Mouse (Mus musculus) heart, embryonic 15.5 days (tissue): ENCODE measurements around the gene E2f3. TPM values are rescaled to one million over a fixed set of nuclear protein-coding genes. Genes with fewer than 3 reads are reported as not detected.

Experiments used
- ATAC-seq: fragments of 200-750 bp; cut with Nextera tagmentation; replicated peaks from 2 replicates; pipeline ENCODE4 v1.8.0; 2017; ENCODE audit warnings: low read depth, moderate TSS enrichment; ENCODE audit not compliant: insufficient number of reproducible peaks, insufficient read depth, low FRiP score
- H3K27ac ChIP-seq: fragments of 300-500 bp; sonication (generic); 2 replicates; pipeline ENCODE4 v1.5.1; 2015; ENCODE audit warnings: mild to moderate bottlenecking, inconsistent platforms
- H3K27me3 ChIP-seq: fragments of 300-500 bp; sonication (generic); 2 replicates; pipeline ENCODE4 v1.6.1; 2015; ENCODE audit warnings: inconsistent platforms
- H3K36me3 ChIP-seq: fragments of 300-500 bp; sonication (generic); 2 replicates; pipeline ENCODE4 v1.6.1; 2015; ENCODE audit warnings: mild to moderate bottlenecking, inconsistent platforms
- H3K4me1 ChIP-seq: fragments of 300-500 bp; sonication (generic); replicated peaks from 2 replicates; pipeline ENCODE4 v1.6.1; 2015; ENCODE audit warnings: inconsistent platforms
- H3K4me2 ChIP-seq: fragments of 300-500 bp; sonication (generic); 2 replicates; pipeline ENCODE4 v1.6.1; 2015; ENCODE audit warnings: inconsistent platforms, mild to moderate bottlenecking, moderate library complexity
- H3K4me3 ChIP-seq: fragments of 300-500 bp; sonication (generic); 2 replicates; pipeline ENCODE4 v1.5.1; 2015; ENCODE audit warnings: mild to moderate bottlenecking, inconsistent platforms
- H3K9ac ChIP-seq: fragments of 300-500 bp; sonication (generic); 2 replicates; pipeline ENCODE4 v1.6.1; 2015; ENCODE audit warnings: mild to moderate bottlenecking, inconsistent platforms
- H3K9me3 ChIP-seq: fragments of 300-500 bp; sonication (generic); replicated peaks from 2 replicates; pipeline ENCODE4 v1.6.1; 2016; ENCODE audit warnings: inconsistent platforms
- WGBS: fragments of 180-500 bp; shearing (Covaris S2); methylation state at CpG from one replicate; pipeline ENCODE4 v1.1.7; 2015; ENCODE audit warnings: mixed read lengths; 5-methylcytosine and 5-hydroxymethylcytosine counted together
- polyA plus RNA-seq: library from polyadenylated mRNA; unstranded; fragments of >200 nt; fragmentation: Nextera tagmentation; extraction: Ambion mirVana; gene quantifications from 2 replicates; pipeline ENCODE4 v1.2.1, GENCODE M21; 2015

Gene E2f3
- 6.9 and 8.0 TPM in 2 replicates for polyA plus RNA-seq

DNA sequence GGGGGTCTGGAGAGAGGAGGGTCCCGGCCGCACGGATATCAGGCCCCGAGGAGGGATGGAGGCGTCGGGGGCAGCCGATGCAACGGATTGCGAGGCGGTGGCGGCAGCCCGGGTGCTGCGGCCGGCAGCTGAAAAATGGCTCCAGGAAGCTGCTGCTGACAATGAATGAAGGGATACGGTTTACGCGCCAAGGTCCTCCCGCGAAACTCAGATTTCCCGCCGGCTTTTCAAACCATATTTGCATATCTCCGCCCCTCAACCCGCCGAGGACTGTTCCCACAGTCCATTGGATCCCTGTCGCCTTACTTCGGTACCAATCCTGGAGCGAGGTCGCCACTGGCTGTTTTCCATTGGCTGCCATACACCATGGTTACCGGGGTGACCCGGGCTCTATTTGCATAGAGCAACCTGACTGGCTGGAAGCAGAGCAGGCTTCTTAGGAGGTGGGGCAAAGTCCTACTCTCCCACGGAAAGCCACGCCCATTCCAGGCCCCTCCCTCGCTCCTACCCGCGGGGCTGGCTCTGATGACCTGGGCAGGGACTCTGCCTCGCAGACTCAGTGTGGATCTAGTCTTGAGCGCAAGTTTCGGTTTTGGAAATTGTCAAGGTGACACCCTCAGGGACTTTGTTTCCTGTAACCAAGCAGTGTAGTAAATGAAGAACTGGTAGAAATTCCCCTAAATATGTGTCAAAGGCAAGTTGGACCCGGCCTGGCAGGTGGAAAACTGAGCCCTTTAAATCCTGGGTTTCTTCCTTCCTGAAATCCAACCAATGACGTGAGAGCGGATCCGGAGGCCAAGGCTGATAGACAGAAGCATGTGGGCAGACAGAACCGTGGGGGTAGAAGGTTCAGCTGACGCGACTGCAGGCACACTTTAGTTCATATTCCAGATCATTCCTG, at the start of gene E2f3:
E2f3 (minus strand) TSS at position 209 of the 901 bp plus-strand sequence.
- Histone ChIP-seq H3K9ac (peak within 1 kb of the TSS; percentile 99), H3K4me1 (peaks cover 24% of the 10 kb centered on the region), H3K27ac (peak within 1 kb of the TSS; percentile 97), H3K4me2 (peak within 1 kb of the TSS; percentile 99), H3K27me3 (no peaks in the 10 kb centered on the region), H3K4me3 (peak within 1 kb of the TSS; percentile 97), H3K36me3 (no peaks in the 10 kb centered on the region), H3K9me3 (no peaks in the 10 kb centered on the region)
- ATAC-seq, result peak; percentile 96
- WGBS, result under 1% methylated on average over 45 of the region's 45 CpGs

DNA sequence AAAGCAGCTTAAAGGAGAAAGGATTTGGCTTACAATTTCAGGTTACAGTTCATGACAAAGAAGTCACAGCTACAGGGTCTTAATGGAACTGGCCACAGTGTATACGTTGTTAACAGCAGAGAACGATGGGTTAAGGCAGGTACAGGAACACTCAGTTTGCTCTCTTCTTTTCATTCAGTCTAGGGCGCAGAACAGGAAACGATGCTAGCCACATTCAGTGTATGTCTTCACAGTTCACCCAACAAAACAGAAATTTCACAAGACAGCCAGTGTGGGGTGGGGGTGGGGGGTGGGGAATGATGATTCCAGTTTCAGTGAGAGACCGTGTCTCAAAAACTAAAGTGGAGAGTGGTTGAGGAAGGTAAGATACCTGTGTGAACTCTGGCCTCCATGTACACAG, 48.7 kb upstream of the E2f3 start:
- Histone ChIP-seq H3K27me3 (no peaks in the 10 kb centered on the region), H3K4me1 (no peaks in the 10 kb centered on the region), H3K9ac (no peak overlapping the region), H3K36me3 (no peaks in the 10 kb centered on the region), H3K27ac (no peak overlapping the region), H3K4me2 (no peak overlapping the region), H3K4me3 (no peak overlapping the region), H3K9me3 (no peaks in the 10 kb centered on the region)
- no peak for ATAC-seq
- 85% methylated on average over 5 of the region's 5 CpGs for WGBS

DNA sequence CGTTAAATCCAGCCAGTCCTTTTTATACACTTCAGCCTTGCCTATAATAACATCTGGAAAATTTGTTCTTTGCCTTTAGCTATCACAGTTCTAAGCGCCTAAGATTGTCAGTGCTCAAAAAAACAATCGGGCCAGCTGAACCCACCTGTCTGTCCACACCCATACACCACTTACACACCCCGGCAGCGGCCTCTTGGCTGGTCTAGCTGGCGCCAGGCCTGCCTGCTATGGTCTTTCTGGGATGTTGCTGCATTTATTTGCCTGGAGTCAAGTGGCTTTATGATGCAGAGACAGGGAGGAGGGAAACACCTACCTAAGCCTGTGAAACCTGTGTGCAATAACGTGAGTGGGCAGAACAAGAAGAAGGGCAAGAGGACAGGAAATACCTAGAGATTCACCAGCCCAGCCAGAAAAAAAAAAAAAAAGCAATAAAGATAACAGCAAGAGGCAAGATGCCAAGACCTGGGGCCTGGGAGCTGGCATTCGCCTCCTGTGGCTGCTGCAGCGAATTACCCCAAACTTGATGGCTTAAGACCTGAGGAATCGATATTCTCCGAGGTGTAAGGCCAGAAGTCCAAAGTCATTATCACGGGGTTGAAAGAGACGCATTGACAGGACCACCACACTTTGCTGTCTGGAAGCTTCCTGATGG, 45.9 kb upstream of the E2f3 start:
- H3K9ac ChIP-seq, result no peak overlapping the region

DNA sequence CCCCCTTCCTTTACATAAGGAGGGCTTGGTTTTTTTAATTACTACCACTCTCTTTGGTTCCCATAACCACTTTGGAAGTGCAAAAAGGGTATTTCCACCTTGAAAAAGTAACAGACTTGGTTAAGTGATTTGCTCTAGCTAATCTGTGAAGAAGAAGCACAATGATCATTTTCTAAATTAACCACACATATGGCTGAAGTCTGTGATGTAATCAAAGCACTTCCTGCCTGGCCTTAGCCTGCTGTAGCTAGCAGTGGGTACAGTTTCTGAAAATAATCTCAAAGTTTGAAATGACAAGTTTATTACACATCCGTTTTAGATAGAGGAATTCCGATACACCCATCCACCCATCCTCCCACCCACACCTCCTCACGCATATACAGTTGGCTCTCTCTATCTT, 42.0 kb upstream of the E2f3 start:
- H3K36me3 ChIP-seq, result no peaks in the 10 kb centered on the region
- no peak overlapping the region for H3K9ac ChIP-seq
- H3K9me3 ChIP-seq, result no peaks in the 10 kb centered on the region
- WGBS, result 82% methylated on average over 3 of the region's 3 CpGs
- H3K4me1 ChIP-seq, result no peaks in the 10 kb centered on the region
- no peak overlapping the region for H3K4me2 ChIP-seq
- H3K27ac ChIP-seq, result no peak overlapping the region
- no peak for ATAC-seq
- no peaks in the 10 kb centered on the region for H3K27me3 ChIP-seq
- no peak overlapping the region for H3K4me3 ChIP-seq

More for the DNA sequence above, 45.9 kb upstream of the E2f3 start:
- WGBS, result 52% methylated on average over 13 of the region's 13 CpGs
- no peak overlapping the region for H3K27ac ChIP-seq
- H3K4me2 ChIP-seq, result no peak overlapping the region
- H3K4me1 ChIP-seq, result no peaks in the 10 kb centered on the region
- H3K27me3 ChIP-seq, result no peaks in the 10 kb centered on the region
- no peaks in the 10 kb centered on the region for H3K36me3 ChIP-seq
- H3K9me3 ChIP-seq, result no peaks in the 10 kb centered on the region
- H3K4me3 ChIP-seq, result no peak overlapping the region
- no peak for ATAC-seq

DNA sequence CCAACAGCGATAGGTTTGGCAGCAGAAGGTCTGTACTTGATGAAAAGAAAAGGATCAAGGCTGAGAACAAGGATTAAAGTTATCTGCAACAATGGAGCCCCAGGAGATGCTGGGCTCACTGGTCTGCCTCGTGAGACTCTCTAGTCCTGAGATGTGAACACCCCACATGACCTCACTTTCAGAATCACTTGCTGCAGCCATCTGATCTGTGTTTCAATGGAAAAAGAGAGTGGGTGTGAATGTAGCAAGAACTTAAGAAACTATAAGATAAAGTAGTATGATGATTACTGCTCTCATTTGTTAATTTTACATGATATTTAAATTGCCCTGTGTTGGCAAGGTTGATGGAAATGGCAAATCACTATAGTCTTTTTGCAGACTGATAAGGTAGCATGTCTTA, 36.6 kb upstream of the E2f3 start:
- H3K27me3 ChIP-seq, result no peaks in the 10 kb centered on the region
- H3K4me3 ChIP-seq, result no peak overlapping the region
- no peaks in the 10 kb centered on the region for H3K4me1 ChIP-seq
- no peak overlapping the region for H3K4me2 ChIP-seq
- H3K9me3 ChIP-seq, result no peaks in the 10 kb centered on the region
- H3K9ac ChIP-seq, result no peak overlapping the region
- no peak overlapping the region for H3K27ac ChIP-seq
- ATAC-seq, result no peak
- 77% methylated on average over 2 of the region's 2 CpGs for WGBS
- no peaks in the 10 kb centered on the region for H3K36me3 ChIP-seq

DNA sequence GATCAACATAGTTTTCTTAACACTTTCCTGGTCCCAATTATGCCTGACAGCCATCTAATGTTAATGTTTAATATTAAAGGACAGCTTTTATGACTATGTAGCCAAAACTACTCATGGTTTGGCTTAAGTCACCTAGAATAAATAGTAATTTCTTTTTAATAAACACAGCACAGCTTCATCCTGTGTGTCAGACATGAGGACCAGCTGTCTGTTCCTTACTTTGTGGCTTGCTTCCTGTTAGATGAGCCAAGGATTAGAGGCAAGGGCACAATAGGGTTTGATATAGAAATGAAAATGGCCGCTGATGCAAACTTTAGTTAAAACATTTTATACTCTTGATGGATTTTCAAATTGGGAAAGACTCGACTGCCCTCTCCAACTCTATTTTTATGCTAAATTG, 32.7 kb upstream of the E2f3 start:
- Histone ChIP-seq H3K36me3 (no peaks in the 10 kb centered on the region), H3K4me1 (no peaks in the 10 kb centered on the region), H3K4me3 (no peak overlapping the region), H3K9ac (no peak overlapping the region), H3K27me3 (no peaks in the 10 kb centered on the region), H3K27ac (no peak overlapping the region), H3K9me3 (no peaks in the 10 kb centered on the region), H3K4me2 (no peak overlapping the region)
- no peak for ATAC-seq
- 71% methylated on average over 2 of the region's 2 CpGs for WGBS

DNA sequence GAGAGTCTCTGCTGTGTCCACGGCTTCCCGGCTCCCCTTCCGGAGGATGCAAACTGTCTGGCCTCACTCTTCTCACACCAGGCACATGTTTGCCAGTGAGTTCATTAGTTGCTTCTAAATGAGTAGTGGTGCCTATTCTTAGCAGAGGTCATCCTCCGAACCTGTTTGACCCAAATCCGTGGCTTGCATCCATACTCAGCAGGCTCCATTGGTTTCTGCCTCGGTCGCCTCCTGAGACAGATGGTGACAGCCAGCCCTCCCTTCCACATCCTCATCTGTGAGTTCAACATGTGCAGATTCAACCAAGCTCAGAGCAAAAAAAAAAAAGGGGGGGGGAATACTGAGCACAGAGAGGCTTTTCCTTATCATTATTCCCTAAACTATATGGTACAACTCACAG, 31.7 kb upstream of the E2f3 start:
- H3K27me3 ChIP-seq, result no peaks in the 10 kb centered on the region
- H3K4me2 ChIP-seq, result no peak overlapping the region
- 77% methylated on average over 7 of the region's 7 CpGs for WGBS
- H3K36me3 ChIP-seq, result no peaks in the 10 kb centered on the region
- H3K9ac ChIP-seq, result no peak overlapping the region
- H3K4me3 ChIP-seq, result no peak overlapping the region
- no peaks in the 10 kb centered on the region for H3K4me1 ChIP-seq
- H3K27ac ChIP-seq, result no peak overlapping the region
- ATAC-seq, result no peak
- no peaks in the 10 kb centered on the region for H3K9me3 ChIP-seq

DNA sequence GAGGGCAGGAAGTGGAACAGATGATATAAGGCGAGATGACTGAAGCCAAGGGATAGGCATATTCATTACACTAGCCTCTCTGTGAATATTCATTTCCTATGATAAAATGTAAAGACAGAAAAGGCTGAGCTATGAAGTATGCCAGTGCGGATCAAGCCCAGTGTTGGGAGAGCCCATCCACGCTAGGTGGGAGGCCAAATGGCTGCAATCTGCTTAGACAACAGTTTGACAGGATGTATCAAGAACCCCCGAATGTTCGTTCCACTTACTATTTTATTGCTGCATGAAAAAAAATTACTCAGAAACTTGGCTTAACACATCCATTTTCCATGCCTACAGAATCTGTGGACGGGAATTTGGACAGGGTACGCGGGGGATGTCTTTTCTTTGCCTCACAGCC, 28.7 kb upstream of the E2f3 start:
- H3K9ac ChIP-seq, result no peak overlapping the region
- no peaks in the 10 kb centered on the region for H3K4me1 ChIP-seq
- H3K9me3 ChIP-seq, result no peaks in the 10 kb centered on the region
- no peak overlapping the region for H3K4me3 ChIP-seq
- H3K27me3 ChIP-seq, result no peaks in the 10 kb centered on the region
- no peak for ATAC-seq
- H3K36me3 ChIP-seq, result no peaks in the 10 kb centered on the region
- H3K4me2 ChIP-seq, result no peak overlapping the region
- WGBS, result 78% methylated on average over 8 of the region's 8 CpGs
- no peak overlapping the region for H3K27ac ChIP-seq

DNA sequence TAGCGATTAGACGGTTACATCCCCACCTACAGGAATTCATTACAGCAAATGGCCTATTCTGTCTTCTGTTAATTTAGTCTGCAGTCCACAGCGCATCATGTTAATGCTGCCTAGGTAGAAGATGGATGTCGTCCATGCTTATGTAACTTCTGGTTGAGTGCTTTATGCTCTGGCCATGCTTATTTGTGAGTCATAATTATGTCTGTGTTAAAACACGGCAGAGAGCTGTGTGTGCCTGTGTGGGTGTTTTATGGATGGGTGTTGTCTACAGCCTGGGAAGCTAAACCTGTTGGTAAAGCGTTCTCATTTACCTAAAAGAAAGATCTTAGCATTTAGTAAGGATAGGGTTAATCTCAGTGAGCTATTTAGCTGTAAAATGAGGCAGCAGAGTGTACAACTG, 26.4 kb upstream of the E2f3 start:
- Histone ChIP-seq H3K36me3 (no peaks in the 10 kb centered on the region), H3K27me3 (no peaks in the 10 kb centered on the region), H3K9ac (no peak overlapping the region), H3K9me3 (no peaks in the 10 kb centered on the region), H3K4me1 (no peaks in the 10 kb centered on the region), H3K4me3 (no peak overlapping the region), H3K4me2 (no peak overlapping the region), H3K27ac (no peak overlapping the region)
- no peak for ATAC-seq
- WGBS, result 85% methylated on average over 6 of the region's 6 CpGs

DNA sequence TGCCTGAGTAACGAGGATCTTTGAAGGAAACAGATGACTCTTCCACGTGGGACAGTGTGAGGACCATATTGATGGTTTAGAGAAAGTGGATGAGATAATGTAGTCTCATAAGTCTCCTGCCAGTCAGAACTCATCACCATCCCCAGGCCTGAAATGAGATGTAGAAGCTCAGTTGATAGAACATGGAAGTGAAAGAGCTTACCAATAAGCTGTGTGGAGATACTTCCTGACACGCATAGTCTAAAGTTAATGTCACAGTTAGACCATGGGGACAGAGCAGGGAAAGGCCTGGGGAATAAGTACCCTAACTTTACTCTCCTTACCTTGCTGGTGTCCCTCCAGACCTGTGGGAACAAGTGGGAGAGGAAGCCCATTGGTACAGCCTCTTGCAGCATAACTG, 22.9 kb upstream of the E2f3 start:
- ATAC-seq, result no peak
- no peaks in the 10 kb centered on the region for H3K36me3 ChIP-seq
- H3K4me2 ChIP-seq, result no peak overlapping the region
- no peak overlapping the region for H3K27ac ChIP-seq
- H3K27me3 ChIP-seq, result no peaks in the 10 kb centered on the region
- no peak overlapping the region for H3K9ac ChIP-seq
- peaks cover 5% of the 10 kb centered on the region; the same call in 1 of the 2 replicates for H3K4me1 ChIP-seq
- WGBS, result 72% methylated on average over 3 of the region's 3 CpGs
- H3K4me3 ChIP-seq, result no peak overlapping the region
- no peaks in the 10 kb centered on the region for H3K9me3 ChIP-seq

DNA sequence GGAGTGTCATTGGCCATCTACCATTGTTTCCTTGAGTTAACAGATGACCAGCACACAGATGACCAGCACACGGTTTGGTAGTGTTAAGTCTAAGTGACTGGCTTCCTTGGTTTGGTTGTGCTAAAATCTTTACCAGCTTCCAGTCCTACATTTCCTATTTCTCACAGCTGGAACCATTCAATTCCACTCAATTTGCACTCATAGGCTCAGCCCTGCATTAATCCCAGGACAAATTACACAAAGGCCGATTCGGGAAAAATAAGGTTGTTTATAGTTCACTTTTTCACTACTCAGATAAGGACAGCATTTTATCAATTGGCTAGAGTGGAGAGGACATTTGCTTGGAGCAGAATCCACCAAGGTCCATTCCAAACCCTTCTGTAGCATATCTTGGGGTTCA, 19.6 kb upstream of the E2f3 start:
- H3K4me1 ChIP-seq, result peaks cover 5% of the 10 kb centered on the region; the same call in 1 of the 2 replicates
- no peak overlapping the region for H3K9ac ChIP-seq
- no peak overlapping the region for H3K4me3 ChIP-seq
- WGBS, result 78% methylated on average over 3 of the region's 3 CpGs
- ATAC-seq, result no peak
- no peaks in the 10 kb centered on the region for H3K27me3 ChIP-seq
- no peak overlapping the region for H3K4me2 ChIP-seq
- no peaks in the 10 kb centered on the region for H3K9me3 ChIP-seq
- no peak overlapping the region for H3K27ac ChIP-seq
- no peaks in the 10 kb centered on the region for H3K36me3 ChIP-seq
